Mouse (Mus musculus): ENCODE measurements around the gene Rhoh.

GRCm38 (mm10) chr5:65895121-65895692, 34.2 kb downstream of the Rhoh start:
- TF ChIP-seq CTCF (IDR thresholded peaks at IDR 0.05) (no peak), POLR2A (IDR thresholded peaks at IDR 0.05; ENCODE audit: insufficient read depth, low read depth, low read length) (no peak)
